Mouse (Mus musculus) hematopoietic stem cell, adult 5-6 weeks (primary cell): ENCODE measurements at regions not wholly inside any gene's neighbourhood (a gene's known extent, or its start where the extent isn't known, plus 50 kb on each side); places are given as distances from the start of the nearest gene placed in this dataset.

Experiments used
- ATAC-seq, 2 experiments: fragments of 125-278 bp in 1 of 2; replicated peaks in 1 of 2; 2 replicates each; pipeline ENCODE4 v1.8.0; 2016 to 2017; ENCODE audit warnings: inconsistent platforms in 2 of 2, mild to moderate bottlenecking in 2 of 2, moderate number of reproducible peaks in 2 of 2, low read depth in 1 of 2, moderate TSS enrichment in 1 of 2; ENCODE audit not compliant: low FRiP score in 2 of 2, poor library complexity in 2 of 2, severe bottlenecking in 2 of 2, insufficient read depth in 1 of 2, low TSS enrichment in 1 of 2

GRCm38 (mm10) chr4:105633789-105634188 lies 155.9 kb upstream of the Gm12728 start:
- no peak for ATAC-seq

- no peak for ATAC-seq
These were observed 148.9 kb upstream of the Gm12728 start for GRCm38 (mm10) chr4:105640793-105641192.

GRCm38 (mm10) chr4:105641582-105641981 lies 148.1 kb upstream of the Gm12728 start:
- no peak for ATAC-seq

GRCm38 (mm10) chr4:105648820-105649446 lies 140.7 kb upstream of the Gm12728 start:
- no peak for ATAC-seq

GRCm38 (mm10) chr4:105649447-105649833 lies 140.2 kb upstream of the Gm12728 start:
- no peak for ATAC-seq

GRCm38 (mm10) chr4:105656071-105656655 lies 133.5 kb upstream of the Gm12728 start:
- ATAC-seq: no peak

GRCm38 (mm10) chr4:105658581-105658980 lies 131.1 kb upstream of the Gm12728 start:
- no peak for ATAC-seq

GRCm38 (mm10) chr4:105676690-105677089 lies 113.0 kb upstream of the Gm12728 start:
- ATAC-seq: no peak

GRCm38 (mm10) chr4:105690716-105691115 lies 99.0 kb upstream of the Gm12728 start:
- ATAC-seq: no peak

GRCm38 (mm10) chr4:105692380-105692779 lies 97.3 kb upstream of the Gm12728 start:
- ATAC-seq: no peak

- no peak for ATAC-seq
These were observed 93.8 kb upstream of the Gm12728 start for GRCm38 (mm10) chr4:105695895-105696294.

GRCm38 (mm10) chr4:105697123-105697522 lies 92.5 kb upstream of the Gm12728 start:
- no peak for ATAC-seq

GRCm38 (mm10) chr4:105702036-105702435 lies 87.6 kb upstream of the Gm12728 start:
- no peak for ATAC-seq

GRCm38 (mm10) chr4:105703408-105703807 lies 86.3 kb upstream of the Gm12728 start:
- no peak; a peak in 1 of 4 replicates for ATAC-seq

- peak in 1 of 2 experiments; percentile 27; a peak in 1 of 4 replicates for ATAC-seq
These were observed 85.4 kb upstream of the Gm12728 start for GRCm38 (mm10) chr4:105704271-105704670.

- ATAC-seq: no peak
These were observed 83.7 kb upstream of the Gm12728 start for GRCm38 (mm10) chr4:105705996-105706395.

GRCm38 (mm10) chr4:105708080-105708796 lies 81.4 kb upstream of the Gm12728 start:
- ATAC-seq: no peak

GRCm38 (mm10) chr4:105713956-105714355 lies 75.7 kb upstream of the Gm12728 start:
- no peak for ATAC-seq
